Comparison of ENCODE assay signal across 10 mouse cellular contexts in genomic region chr12:33967514-33967913, GRCm38 (mm10). TPM values are rescaled to one million over a fixed set of nuclear protein-coding genes. Genes with fewer than 3 reads are reported as not detected.
DNase-seq lines count a peak whose midpoint lies in the region; ATAC-seq and TF ChIP-seq lines count a peak whose summit lies in the region.
"Had no signal": no experiment of that assay in that cellular context is flagged by ENCODE, and none has a peak within 500 bp of the region (broad histone marks: within the 10 kb centered on the region; RNA-seq: fewer than 3 reads in every experiment).

No protein-coding gene starts in this region.

- no peak for TF ChIP-seq CTCF in cerebellum, adult 2 months (IDR thresholded peaks at IDR 0.05; ENCODE audit: borderline replicate concordance, insufficient read depth, low read depth, low read length)

- peaks cover 87% of the 10 kb centered on the region for H3K27me3 ChIP-seq in kidney, embryonic 16.5 days (ENCODE audit: insufficient read depth, low read length)
- H3K27me3 ChIP-seq in embryonic facial prominence, embryonic 12.5 days: no peaks in the 10 kb centered on the region; the same call in 1 of the 2 replicates
- H3K27me3 ChIP-seq in hindbrain, embryonic 12.5 days: peaks cover 91% of the 10 kb centered on the region
- H3K27me3 ChIP-seq in midbrain, embryonic 16.5 days (ENCODE audit: control insufficient read depth, insufficient read depth, low read depth, low read length): peaks cover 38% of the 10 kb centered on the region
- H3K27me3 ChIP-seq in cerebellum, adult 2 months (ENCODE audit: control insufficient read depth, insufficient read depth, low read length): peaks cover 10% of the 10 kb centered on the region; the same call in 1 of the 2 replicates

- under 1% methylated on average over 21 of the region's 21 CpGs for WGBS in kidney, embryonic 16.5 days
- under 1% methylated on average over 21 of the region's 21 CpGs for whole genome bisulfite sequencing in embryonic facial prominence, embryonic 12.5 days
- 0% methylated on average over 21 of the region's 21 CpGs for WGBS in hindbrain, embryonic 12.5 days
- WGBS in midbrain, embryonic 16.5 days: under 1% methylated on average over 21 of the region's 21 CpGs
- under 1% methylated on average over 21 of the region's 21 CpGs for WGBS in cerebellum, adult 2 months

- DNase-seq in kidney, adult 9 months: no peak
- DNase-seq in thymus, postnatal 14 days: no peak
- DNase-seq in layer of hippocampus, postnatal 14 days (ENCODE audit: low spot score in 2 of 2): no peak
- DNase-seq in cerebellum, adult 2 months: no peak
- DNase-seq: spleen, adult 18-20 months had no signal

- peak; percentile 68 for ATAC-seq in kidney, embryonic 16.5 days (ENCODE audit: low FRiP score, low TSS enrichment)
- peak; percentile 30; the same call in 1 of the 2 replicates for ATAC-seq in embryonic facial prominence, embryonic 12.5 days (ENCODE audit: insufficient number of reproducible peaks, insufficient read depth, low FRiP score, low TSS enrichment)
- peak; percentile 64; the same call in 1 of the 2 replicates for ATAC-seq in hindbrain, embryonic 12.5 days (ENCODE audit: low FRiP score)
- ATAC-seq in midbrain, embryonic 16.5 days: peak; percentile 77

- TF ChIP-seq POLR2A in cerebellum, adult 2 months (IDR thresholded peaks at IDR 0.05; ENCODE audit: borderline replicate concordance, insufficient read depth, low read length): no peak

- H3K4me3 ChIP-seq in kidney, embryonic 16.5 days (ENCODE audit: low read length): peak overlapping the region; percentile 24
- H3K4me3 ChIP-seq in embryonic facial prominence, embryonic 12.5 days: peak overlapping the region; percentile 39
- H3K4me3 ChIP-seq in hindbrain, embryonic 12.5 days: peak overlapping the region; percentile 20
- H3K4me3 ChIP-seq in midbrain, embryonic 16.5 days (ENCODE audit: low read depth, low read length): peak overlapping the region; percentile 15; the same call in 1 of the 2 replicates
- no peak overlapping the region for H3K4me3 ChIP-seq in cerebellum, adult 2 months (replicated peaks; ENCODE audit: insufficient read depth, low read depth, low read length)

- H3K36me3 ChIP-seq in kidney, embryonic 16.5 days (ENCODE audit: insufficient read depth, low read length): no peaks in the 10 kb centered on the region
- no peaks in the 10 kb centered on the region for H3K36me3 ChIP-seq in embryonic facial prominence, embryonic 12.5 days
- H3K36me3 ChIP-seq in hindbrain, embryonic 12.5 days: no peaks in the 10 kb centered on the region
- no peaks in the 10 kb centered on the region for H3K36me3 ChIP-seq in midbrain, embryonic 16.5 days (ENCODE audit: control insufficient read depth, insufficient read depth, low read length)

- H3K9me3 ChIP-seq in kidney, embryonic 16.5 days (ENCODE audit: low read length): no peaks in the 10 kb centered on the region
- H3K9me3 ChIP-seq in embryonic facial prominence, embryonic 12.5 days: no peaks in the 10 kb centered on the region
- no peaks in the 10 kb centered on the region for H3K9me3 ChIP-seq in hindbrain, embryonic 12.5 days (replicated peaks)
- H3K9me3 ChIP-seq in midbrain, embryonic 16.5 days (replicated peaks; ENCODE audit: control insufficient read depth, low read length, poor library complexity, severe bottlenecking): no peaks in the 10 kb centered on the region

- H3K9ac ChIP-seq in kidney, embryonic 16.5 days (replicated peaks; ENCODE audit: low read length): no peak overlapping the region
- H3K9ac ChIP-seq in embryonic facial prominence, embryonic 12.5 days: peak overlapping the region; percentile 70
- H3K9ac ChIP-seq in hindbrain, embryonic 12.5 days: no peak overlapping the region
- no peak overlapping the region for H3K9ac ChIP-seq in midbrain, embryonic 16.5 days (ENCODE audit: low read depth, low read length)
- H3K9ac ChIP-seq: liver, embryonic 14.5 days had no signal

- H3K4me2 ChIP-seq in kidney, embryonic 16.5 days (replicated peaks; ENCODE audit: low read depth, low read length): peak overlapping the region; percentile 42
- H3K4me2 ChIP-seq in embryonic facial prominence, embryonic 12.5 days (replicated peaks): peak overlapping the region; percentile 74
- peak overlapping the region; percentile 47 for H3K4me2 ChIP-seq in hindbrain, embryonic 12.5 days (replicated peaks)
- H3K4me2 ChIP-seq in midbrain, embryonic 16.5 days (ENCODE audit: low read length): peak overlapping the region; percentile 39

- H3K27ac ChIP-seq in kidney, embryonic 16.5 days (ENCODE audit: low read length): no peak overlapping the region
- peak overlapping the region; percentile 95 for H3K27ac ChIP-seq in embryonic facial prominence, embryonic 12.5 days
- H3K27ac ChIP-seq in hindbrain, embryonic 12.5 days: no peak overlapping the region
- no peak overlapping the region for H3K27ac ChIP-seq in midbrain, embryonic 16.5 days (ENCODE audit: low read length)
- no peak overlapping the region for H3K27ac ChIP-seq in cerebellum, adult 2 months (ENCODE audit: insufficient read depth, low read length)
- H3K27ac ChIP-seq: liver, embryonic 14.5 days had no signal

- peaks cover 17% of the 10 kb centered on the region for H3K4me1 ChIP-seq in kidney, embryonic 16.5 days (ENCODE audit: insufficient read depth, low read length)
- peaks cover 49% of the 10 kb centered on the region for H3K4me1 ChIP-seq in embryonic facial prominence, embryonic 12.5 days
- peaks cover 24% of the 10 kb centered on the region for H3K4me1 ChIP-seq in hindbrain, embryonic 12.5 days
- peaks cover 11% of the 10 kb centered on the region; the same call in 1 of the 2 replicates for H3K4me1 ChIP-seq in midbrain, embryonic 16.5 days (ENCODE audit: control insufficient read depth, insufficient read depth, low read length)
- H3K4me1 ChIP-seq in cerebellum, adult 2 months (ENCODE audit: control insufficient read depth, insufficient read depth, low read length): no peaks in the 10 kb centered on the region

RNA-seq across cellular contexts. Expression of gene Twist1, which starts 10.0 kb away (rescaled TPM):
- 1.4 and 1.8 TPM in 2 replicates for polyA plus RNA-seq in kidney, embryonic 16.5 days (2015; fragmentation: Nextera tagmentation; extraction: Ambion mirVana)
- 79.1 and 85.3 TPM in 2 replicates for polyA plus RNA-seq in embryonic facial prominence, embryonic 12.5 days (2016; fragmentation: Nextera tagmentation; extraction: Ambion mirVana)
- polyA plus RNA-seq in hindbrain, embryonic 12.5 days (2016; fragmentation: Nextera tagmentation; extraction: Ambion mirVana): 30.9 and 37.0 TPM in 2 replicates
- polyA plus RNA-seq in midbrain, embryonic 16.5 days (2015; fragmentation: Nextera tagmentation; extraction: Ambion mirVana): 0.69 and 1.3 TPM in 2 replicates
- 1 to 10 TPM; 1.6 to 1.9 TPM for total RNA-seq in layer of hippocampus, postnatal 14 days (2021)
- 0.93 and 1.8 TPM in 2 replicates for polyA plus RNA-seq in cerebellum, adult 2 months (2012; rRNA removed)

RNA-seq across cellular contexts. Expression of gene Ferd3l, which starts 39.3 kb away (rescaled TPM):
- polyA plus RNA-seq in kidney, embryonic 16.5 days (2015; fragmentation: Nextera tagmentation; extraction: Ambion mirVana): not detected in 2 replicates
- 0.19 TPM in 1 of 2 replicates, not detected in the other for polyA plus RNA-seq in embryonic facial prominence, embryonic 12.5 days (2016; fragmentation: Nextera tagmentation; extraction: Ambion mirVana)
- 2.6 and 3.4 TPM in 2 replicates for polyA plus RNA-seq in hindbrain, embryonic 12.5 days (2016; fragmentation: Nextera tagmentation; extraction: Ambion mirVana)
- polyA plus RNA-seq in midbrain, embryonic 16.5 days (2015; fragmentation: Nextera tagmentation; extraction: Ambion mirVana): 0.43 and 1.3 TPM in 2 replicates
- total RNA-seq in layer of hippocampus, postnatal 14 days (2021): under 1 TPM in 1 of 2 experiments, not detected in 1; 0.39 TPM
- not detected in 2 replicates for polyA plus RNA-seq in cerebellum, adult 2 months (2012; rRNA removed)
- polyA plus RNA-seq: liver, embryonic 14.5 days had no signal

Comparison
In these comparisons a context has a peak if more than half of its experiments do, and no peak if none do; other contexts are left out.
1. RNA of gene Twist1, which starts 10.0 kb away (polyA plus RNA-seq): 79.1 to 85.3 TPM in embryonic facial prominence, embryonic 12.5 days and 30.9 to 37.0 TPM in hindbrain, embryonic 12.5 days; 1.4 to 1.8 TPM in kidney, embryonic 16.5 days, 0.93 to 1.8 TPM in cerebellum, adult 2 months and 0.69 to 1.3 TPM in midbrain, embryonic 16.5 days; every median in the first group is over 10 times any median in the second.
2. Peak in every context shown above with its lines, with median percentiles within 50 percentile points of each other: ATAC-seq and H3K4me2 ChIP-seq.